Mouse (Mus musculus) lung, embryonic 14.5 days (tissue): ENCODE results near the gene Dock10. TPM values are rescaled to one million over a fixed set of nuclear protein-coding genes. Genes with fewer than 3 reads are reported as not detected.

Experiments
- ATAC-seq: fragments of 200-750 bp; cut with Nextera tagmentation; 2 replicates; pipeline ENCODE4 v1.8.0; 2017; ENCODE audit warnings: mild to moderate bottlenecking, moderate TSS enrichment, moderate library complexity; ENCODE audit not compliant: insufficient read depth
- DNase-seq: peaks from one replicate; pipeline ENCODE4 v3.0.0-alpha.2; 2015
- H3K27ac ChIP-seq: fragments of 300-500 bp; sonication (generic); 2 replicates; pipeline ENCODE4 v1.5.1; 2014; ENCODE audit warnings: low read depth, mild to moderate bottlenecking, moderate library complexity
- H3K27me3 ChIP-seq: fragments of 300-500 bp; sonication (generic); 2 replicates; pipeline ENCODE4 v1.6.1; 2014; ENCODE audit warnings: low read length, control low read depth; ENCODE audit not compliant: insufficient read depth
- H3K36me3 ChIP-seq: fragments of 300-500 bp; sonication (generic); 2 replicates; pipeline ENCODE4 v1.6.1; 2014; ENCODE audit warnings: control low read depth; ENCODE audit not compliant: insufficient read depth
- H3K4me1 ChIP-seq: fragments of 300-500 bp; sonication (generic); 2 replicates; pipeline ENCODE4 v1.6.1; 2014; ENCODE audit warnings: antibody characterized with exemption, control low read depth; ENCODE audit not compliant: insufficient read depth
- H3K4me2 ChIP-seq: fragments of 300-500 bp; sonication (generic); 2 replicates; pipeline ENCODE4 v1.6.1; 2014; ENCODE audit warnings: mild to moderate bottlenecking
- H3K4me3 ChIP-seq: fragments of 300-500 bp; sonication (generic); 2 replicates; pipeline ENCODE4 v1.5.1; 2014; ENCODE audit warnings: low read depth, low read length
- H3K9ac ChIP-seq: fragments of 300-500 bp; sonication (generic); 2 replicates; pipeline ENCODE4 v1.6.1; 2014
- H3K9me3 ChIP-seq: fragments of 300-500 bp; sonication (generic); 2 replicates; pipeline ENCODE4 v1.6.1; 2016; ENCODE audit warnings: low read depth, low read length, control low read depth
- CTCF ChIP-seq: IDR thresholded peaks from 2 replicates; pipeline ENCODE4 v1.5.1; 2016; ENCODE audit warnings: antibody characterized with exemption, low read depth
- WGBS: fragments of 180-500 bp; shearing (Covaris S2); extraction: QIAGEN DNeasy Blood & Tissue Kit; methylation state at CpG from one replicate; pipeline ENCODE4 v1.1.7; 2014; 5-methylcytosine and 5-hydroxymethylcytosine counted together
- polyA plus RNA-seq: library from polyadenylated mRNA; unstranded; fragments of >200 nt; fragmentation: Nextera tagmentation; extraction: Ambion mirVana; gene quantifications from 2 replicates; pipeline ENCODE4 v1.2.1, GENCODE M21; 2014

The Dock10 gene
- polyA plus RNA-seq, 1 experiment from 2014 or later = 4.9 TPM

DNA sequence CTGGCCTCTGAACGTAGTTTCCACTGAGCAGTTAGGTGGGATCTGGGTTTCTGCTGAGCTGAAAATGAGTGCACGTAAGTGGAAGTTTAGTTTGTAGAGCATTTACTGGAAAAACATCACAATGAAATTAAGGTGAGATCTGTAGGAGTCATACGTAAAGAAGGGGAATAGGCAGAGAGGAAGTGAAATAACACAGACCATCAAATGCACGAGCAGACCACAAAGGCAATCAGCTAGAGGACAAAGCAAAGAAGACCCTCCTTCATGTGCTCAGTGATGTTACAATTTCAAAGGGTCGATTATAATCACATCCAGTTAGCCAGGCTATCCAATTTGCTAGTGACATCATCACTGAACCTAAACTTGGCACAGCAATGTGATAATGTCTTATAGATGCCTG is 87.3 kb downstream of the Dock10 start:
- Histone ChIP-seq H3K9ac (no peak overlapping the region), H3K4me3 (no peak overlapping the region), H3K4me1 (no peaks in the 10 kb centered on the region), H3K4me2 (no peak overlapping the region), H3K27ac (no peak overlapping the region), H3K27me3 (no peaks in the 10 kb centered on the region), H3K9me3 (no peaks in the 10 kb centered on the region), H3K36me3 (no peaks in the 10 kb centered on the region)
- WGBS = 68% methylated on average over 5 of the region's 5 CpGs
- no peak for DNase-seq
- no peak for ATAC-seq
- TF ChIP-seq CTCF = no peak

DNA sequence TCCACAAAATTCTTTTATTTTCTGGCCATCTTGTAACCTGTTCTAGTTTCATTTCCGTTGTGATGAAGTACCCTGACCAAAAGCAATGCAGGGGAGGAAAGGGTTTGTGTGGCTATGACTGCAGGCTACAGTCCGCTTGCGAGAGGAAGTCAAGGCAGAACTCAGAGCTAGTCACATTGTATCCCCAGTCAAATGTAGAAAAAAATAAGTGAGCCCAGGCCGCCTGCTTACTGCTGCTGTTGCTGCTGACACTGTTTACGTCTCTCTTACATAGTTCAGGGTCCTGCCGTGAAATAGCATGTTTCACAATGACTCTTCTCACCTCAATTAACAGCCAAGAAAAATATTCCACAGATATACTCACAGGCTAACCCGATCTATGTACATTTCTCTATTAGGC is 87.9 kb downstream of the Dock10 start:
- Histone ChIP-seq H3K27ac (no peak overlapping the region), H3K4me3 (no peak overlapping the region), H3K36me3 (no peaks in the 10 kb centered on the region), H3K4me1 (no peaks in the 10 kb centered on the region), H3K27me3 (no peaks in the 10 kb centered on the region), H3K4me2 (no peak overlapping the region), H3K9me3 (no peaks in the 10 kb centered on the region), H3K9ac (no peak overlapping the region)
- 62% methylated on average over 7 of the region's 7 CpGs for WGBS
- DNase-seq = no peak
- TF ChIP-seq CTCF = no peak
- ATAC-seq = no peak

DNA sequence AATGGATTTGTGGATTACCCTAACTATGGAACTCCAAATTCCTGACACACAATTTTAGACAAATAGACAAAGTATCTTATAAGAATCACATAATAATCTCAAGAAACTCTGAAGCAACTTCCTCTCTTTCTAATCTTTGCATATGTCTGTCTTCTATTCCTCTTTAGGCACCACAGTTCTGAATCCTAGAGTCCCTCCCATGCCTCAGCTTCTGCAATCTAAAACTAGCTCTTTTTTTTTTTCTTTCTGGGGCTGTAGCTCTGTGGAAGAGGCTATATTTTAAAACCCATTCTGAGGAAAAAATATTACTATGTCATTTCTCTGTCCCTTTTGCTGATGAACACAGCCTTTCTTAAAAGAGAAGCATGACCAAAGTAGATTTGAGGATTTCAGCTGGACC is 92.6 kb downstream of the Dock10 start:
- DNase-seq (no peak), ATAC-seq (no peak)
- no peaks in the 10 kb centered on the region for H3K4me1 ChIP-seq
- H3K9me3 ChIP-seq = no peaks in the 10 kb centered on the region
- no peak overlapping the region for H3K4me3 ChIP-seq
- H3K36me3 ChIP-seq = no peaks in the 10 kb centered on the region
- no peaks in the 10 kb centered on the region for H3K27me3 ChIP-seq
- TF ChIP-seq CTCF = no peak
- H3K4me2 ChIP-seq = no peak overlapping the region
- no peak overlapping the region for H3K9ac ChIP-seq
- no peak overlapping the region for H3K27ac ChIP-seq

DNA sequence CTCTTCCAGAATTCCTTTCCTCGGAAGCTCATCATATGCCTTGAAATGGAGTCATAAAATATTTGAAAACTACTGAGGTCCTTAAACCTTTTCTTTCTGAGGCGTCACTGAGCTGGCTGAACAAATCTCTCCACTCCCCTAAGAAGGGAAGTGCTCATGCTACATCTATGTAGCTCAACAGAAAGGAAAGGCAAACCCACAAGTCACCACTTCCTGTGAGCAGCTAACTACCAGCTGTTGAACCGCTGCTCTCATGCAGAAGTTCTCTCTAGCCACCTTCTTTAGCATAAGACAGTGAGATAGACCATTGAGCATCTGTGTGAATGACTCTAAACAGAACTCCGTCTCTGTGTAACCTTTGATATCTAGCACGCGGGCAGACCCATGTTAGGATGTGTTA is 93.2 kb downstream of the Dock10 start:
- Histone ChIP-seq H3K4me1 (no peaks in the 10 kb centered on the region), H3K9me3 (no peaks in the 10 kb centered on the region), H3K4me3 (no peak overlapping the region), H3K9ac (no peak overlapping the region), H3K4me2 (no peak overlapping the region), H3K27me3 (no peaks in the 10 kb centered on the region), H3K36me3 (no peaks in the 10 kb centered on the region), H3K27ac (no peak overlapping the region)
- DNase-seq (no peak), ATAC-seq (no peak)
- TF ChIP-seq CTCF = no peak
- WGBS = 78% methylated on average over 6 of the region's 6 CpGs

DNA sequence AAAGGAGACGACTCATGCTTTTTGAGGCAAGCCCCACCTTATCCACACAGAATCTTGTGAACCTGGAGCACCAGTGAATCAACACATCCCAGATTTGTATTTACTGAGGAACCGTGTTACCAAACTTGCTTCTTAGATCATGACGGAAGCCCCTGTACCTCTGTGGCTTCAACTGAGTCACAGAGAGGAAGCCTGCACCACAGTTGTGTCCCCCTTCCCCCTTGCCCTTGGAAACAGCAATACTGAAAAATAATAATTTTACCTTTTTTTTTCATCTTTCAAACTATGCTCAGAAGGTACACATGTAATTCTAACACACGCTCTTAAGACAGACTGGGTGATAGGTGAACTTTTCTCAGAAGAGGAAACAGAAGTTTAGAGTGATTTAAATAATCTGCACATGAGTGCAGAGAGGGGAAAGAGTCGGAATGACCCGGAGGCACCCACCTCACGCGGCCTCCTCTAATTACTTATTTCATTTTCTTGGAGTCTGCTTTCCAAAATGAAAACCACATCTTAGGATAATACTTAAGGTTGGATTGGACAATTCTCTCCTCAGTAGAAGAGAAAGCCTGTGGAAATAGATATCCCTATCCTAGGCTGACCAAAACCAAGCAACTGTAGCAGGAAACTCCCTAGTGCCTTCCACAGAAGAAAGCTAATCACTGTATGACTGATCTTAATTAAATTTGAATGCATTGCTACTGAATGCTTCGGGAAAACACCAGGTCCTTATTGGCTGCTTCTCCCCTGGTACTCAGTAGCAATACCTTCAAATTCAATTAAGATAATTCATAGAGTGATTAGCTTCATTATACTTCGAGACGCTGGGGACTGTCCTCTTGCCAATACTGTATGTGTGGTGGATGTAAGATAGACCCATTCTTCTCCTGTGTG is 96.6 kb downstream of the Dock10 start:
- H3K4me1 ChIP-seq = no peaks in the 10 kb centered on the region
- no peak overlapping the region for H3K4me3 ChIP-seq
- 79% methylated on average over 11 of the region's 11 CpGs for WGBS
- no peak overlapping the region for H3K9ac ChIP-seq
- no peak for ATAC-seq
- no peak for DNase-seq
- no peak overlapping the region for H3K27ac ChIP-seq
- no peak overlapping the region for H3K4me2 ChIP-seq
- H3K27me3 ChIP-seq = no peaks in the 10 kb centered on the region
- H3K36me3 ChIP-seq = no peaks in the 10 kb centered on the region
- TF ChIP-seq CTCF = no peak
- no peaks in the 10 kb centered on the region for H3K9me3 ChIP-seq

DNA sequence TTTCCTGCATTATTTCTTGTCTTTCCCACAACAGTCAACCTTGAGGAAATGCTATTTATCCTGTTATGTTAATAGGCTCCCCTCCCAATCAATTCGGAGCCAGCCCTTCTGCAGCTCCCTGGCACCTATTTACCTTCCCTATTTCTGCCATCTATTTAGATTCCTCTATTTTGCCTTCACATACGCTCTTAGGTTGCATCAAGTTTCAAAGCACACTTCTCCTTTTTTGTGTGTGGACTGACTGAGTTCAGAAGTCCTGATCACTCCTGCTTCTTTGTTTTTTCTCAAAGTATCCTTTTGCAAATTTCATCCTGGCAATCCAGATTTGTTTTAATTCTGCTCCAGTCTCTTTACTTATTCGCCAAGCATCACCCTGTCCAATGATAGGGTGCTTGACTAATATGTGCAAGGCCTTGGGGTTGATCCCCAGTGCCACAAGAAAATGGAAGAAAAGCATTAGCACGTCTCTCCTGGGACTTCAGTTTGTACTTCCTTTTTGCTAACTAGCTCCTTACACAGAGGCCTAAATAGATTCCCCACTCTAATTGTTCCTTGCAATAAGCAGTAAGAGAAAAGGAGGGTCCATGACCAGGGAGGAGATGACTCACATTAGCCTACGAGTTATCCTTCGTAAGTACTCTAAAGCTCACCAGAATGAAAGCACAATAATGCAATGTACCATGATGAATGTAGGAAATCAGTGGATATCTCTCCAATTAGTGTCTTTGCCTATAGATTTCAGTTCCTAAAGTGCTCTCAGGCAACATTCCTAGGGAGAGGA is 98.7 kb downstream of the Dock10 start:
- Histone ChIP-seq H3K9me3 (no peaks in the 10 kb centered on the region), H3K4me2 (no peak overlapping the region), H3K9ac (no peak overlapping the region), H3K27ac (no peak overlapping the region), H3K4me1 (no peaks in the 10 kb centered on the region), H3K36me3 (no peaks in the 10 kb centered on the region), H3K4me3 (no peak overlapping the region), H3K27me3 (no peaks in the 10 kb centered on the region)
- no peak for ATAC-seq
- TF ChIP-seq CTCF = no peak
- no peak for DNase-seq
- 77% methylated on average over 6 of the region's 6 CpGs for WGBS

DNA sequence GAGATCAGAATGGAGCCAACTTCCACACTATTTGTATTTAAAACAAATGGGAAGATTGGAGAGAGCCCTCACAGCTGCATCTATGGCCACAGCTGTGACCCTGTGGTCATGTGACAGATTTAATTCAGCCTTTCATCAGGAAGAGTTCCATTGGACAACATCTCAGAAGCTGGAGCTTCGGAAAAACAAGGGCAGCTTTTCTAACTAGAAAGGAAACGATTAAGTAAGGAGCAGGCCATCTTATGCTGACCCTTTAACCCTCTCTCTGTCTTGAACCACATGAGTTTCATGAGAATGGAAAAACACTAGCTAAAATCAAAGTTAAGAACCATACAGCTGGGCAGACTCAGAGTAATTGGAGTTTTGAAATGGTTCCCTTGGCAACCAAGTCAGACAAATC is 101.9 kb downstream of the Dock10 start:
- ATAC-seq = no peak
- 71% methylated on average over 2 of the region's 2 CpGs for WGBS

More for the DNA sequence above, 101.9 kb downstream of the Dock10 start:
- peak; percentile 12 for DNase-seq
- H3K27ac ChIP-seq = no peak overlapping the region
- no peak overlapping the region for H3K4me3 ChIP-seq
- H3K9me3 ChIP-seq = no peaks in the 10 kb centered on the region
- H3K4me2 ChIP-seq = no peak overlapping the region
- no peaks in the 10 kb centered on the region for H3K36me3 ChIP-seq
- H3K27me3 ChIP-seq = no peaks in the 10 kb centered on the region
- no peaks in the 10 kb centered on the region for H3K4me1 ChIP-seq
- no peak overlapping the region for H3K9ac ChIP-seq
- TF ChIP-seq CTCF = no peak
